Mouse (Mus musculus) left cerebral cortex, postnatal 36 days (tissue): ENCODE measurements around the gene Slc12a3. TPM values are rescaled to one million over a fixed set of nuclear protein-coding genes. Genes with fewer than 3 reads are reported as not detected.

ENCODE experiments used
- DNase-seq, 2 experiments: peaks; one replicate each; pipeline ENCODE4 v3.0.0; 2021 to 2022; ENCODE audit warnings: low spot score in 2 of 2, mixed read lengths in 1 of 2
- intact Hi-C: fragments of 180-260 bp; cut with DNase I; formaldehyde crosslinking; loops from one replicate; pipeline ENCODE4 v1.15.1; 2025
- total RNA-seq, 2 experiments: library from RNA; stranded (reverse); gene quantifications; 2 replicates each; pipeline ENCODE4 v1.2.3; 2021

Gene Slc12a3
- total RNA-seq, 2 experiments from 2014 or later, result 0.25 to 1.3 TPM

GRCm38 (mm10) chr8:94324071-94324470 lies 4.9 kb upstream of the Slc12a3 start:
- no peak for DNase-seq

DNA sequence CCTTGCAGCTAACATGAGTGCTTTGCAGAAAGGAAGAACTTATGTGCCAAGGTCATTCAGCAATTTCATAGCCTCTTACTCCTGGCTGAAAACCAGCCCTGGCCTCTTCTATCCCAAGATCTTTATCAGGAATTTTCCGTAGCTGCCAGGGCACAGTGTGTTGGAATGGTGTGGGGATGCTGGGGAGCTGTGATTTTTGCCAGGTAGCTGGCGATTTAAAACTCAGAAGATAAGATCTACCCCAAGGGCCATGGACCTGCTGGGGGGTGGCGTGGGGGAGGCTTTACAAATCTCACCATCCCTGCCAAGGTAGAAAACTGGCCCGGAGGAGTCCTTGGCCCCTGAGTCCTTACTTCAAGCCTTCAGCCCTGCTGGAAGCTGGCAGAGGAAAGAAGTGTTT lies 3.0 kb upstream of the Slc12a3 start:
- intact Hi-C loops, result no loop called here
- no peak for DNase-seq

More at GRCm38 (mm10) chr8:94324071-94324470, 4.9 kb upstream of the Slc12a3 start:
- intact Hi-C loops, result no loop called here

DNA sequence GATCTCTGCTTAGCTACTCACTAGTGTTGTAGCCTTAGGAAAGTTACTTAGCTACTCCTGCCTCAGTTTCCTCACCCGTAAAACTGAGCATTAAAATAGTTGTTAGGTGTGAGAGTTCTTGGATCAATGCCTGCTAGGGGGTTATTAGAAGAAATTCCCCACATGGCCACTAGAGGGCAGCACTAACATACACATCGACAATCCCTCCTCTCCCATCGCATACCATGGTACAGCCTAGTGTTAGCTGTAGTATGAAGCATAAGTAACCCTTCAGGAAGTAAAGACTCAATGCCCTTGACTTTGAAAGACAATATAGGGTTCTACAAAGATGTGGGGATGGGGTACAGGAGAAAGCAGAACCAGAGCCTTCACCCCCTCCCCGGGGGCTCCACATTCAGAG lies 1.7 kb downstream of the Slc12a3 start:
- DNase-seq, result no peak
- intact Hi-C loops, result loop anchor here (2.0 to 10.0 kb wide), 2 partner anchors 162 to 254 kb away; no protein-coding TSS in a partner anchor

DNA sequence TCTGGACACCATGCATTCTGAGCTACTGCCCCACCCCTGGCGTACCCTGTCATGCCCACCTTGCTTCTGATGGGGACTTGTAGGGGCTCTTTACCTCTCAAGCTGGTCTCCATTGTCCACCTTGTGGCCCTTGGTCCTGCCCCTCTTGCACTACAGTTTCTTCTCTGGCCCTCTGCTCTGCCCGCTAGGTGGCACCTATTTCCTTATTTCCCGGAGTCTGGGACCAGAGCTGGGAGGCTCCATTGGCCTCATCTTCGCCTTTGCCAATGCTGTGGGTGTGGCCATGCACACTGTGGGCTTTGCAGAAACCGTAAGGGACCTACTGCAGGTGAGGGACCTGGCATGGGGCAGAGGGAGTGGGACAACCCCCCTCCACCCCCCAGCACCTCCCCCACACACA lies 4.3 kb downstream of the Slc12a3 start:
- intact Hi-C loops, result loop anchor here (10.0 kb wide), 1 partner anchor 251 kb away; no protein-coding TSS in a partner anchor
- DNase-seq, result no peak

DNA sequence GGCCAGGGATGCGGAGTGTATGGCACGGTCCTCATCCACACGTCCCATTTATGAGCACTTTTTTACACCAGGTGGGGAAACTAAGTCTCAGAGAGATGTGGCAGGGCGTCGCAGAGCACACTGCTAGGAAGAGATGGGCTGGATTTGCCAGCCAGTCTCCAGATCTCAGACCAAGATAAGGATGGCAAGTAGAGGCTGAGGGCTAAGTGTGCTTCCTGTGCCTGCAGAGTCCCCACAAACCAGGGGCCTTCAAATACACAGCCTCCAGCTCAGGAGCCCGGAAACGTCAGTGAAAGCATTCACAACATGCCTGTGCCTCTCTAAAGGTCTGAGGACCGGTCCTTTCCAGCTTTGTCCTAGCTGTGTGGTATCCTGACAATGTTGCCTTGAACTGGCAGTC lies 8.6 kb downstream of the Slc12a3 start:
- intact Hi-C loops, result loop anchor here (10.0 kb wide), 1 partner anchor 247 kb away; no protein-coding TSS in a partner anchor
- no peak for DNase-seq

DNA sequence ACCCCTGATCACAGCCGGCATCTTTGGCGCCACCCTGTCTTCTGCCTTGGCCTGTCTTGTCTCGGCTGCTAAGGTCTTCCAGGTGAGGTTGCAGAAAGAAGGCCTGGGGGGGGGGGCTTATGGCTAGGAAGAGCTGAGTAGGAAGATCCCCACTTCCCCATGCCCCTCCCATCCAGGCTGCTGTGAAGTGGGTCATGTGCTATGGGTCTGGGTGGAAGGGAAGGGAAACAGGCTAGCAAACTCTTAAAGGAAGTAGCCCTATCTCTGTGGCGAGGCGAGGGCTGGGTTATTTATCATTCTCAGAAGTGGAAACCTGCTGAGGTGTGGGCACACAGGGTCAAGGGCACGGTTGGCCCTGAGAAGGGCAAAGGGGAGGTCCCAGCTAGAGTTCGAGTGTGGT lies 11.8 kb downstream of the Slc12a3 start:
- intact Hi-C loops, result no loop called here
- DNase-seq, result no peak

DNA sequence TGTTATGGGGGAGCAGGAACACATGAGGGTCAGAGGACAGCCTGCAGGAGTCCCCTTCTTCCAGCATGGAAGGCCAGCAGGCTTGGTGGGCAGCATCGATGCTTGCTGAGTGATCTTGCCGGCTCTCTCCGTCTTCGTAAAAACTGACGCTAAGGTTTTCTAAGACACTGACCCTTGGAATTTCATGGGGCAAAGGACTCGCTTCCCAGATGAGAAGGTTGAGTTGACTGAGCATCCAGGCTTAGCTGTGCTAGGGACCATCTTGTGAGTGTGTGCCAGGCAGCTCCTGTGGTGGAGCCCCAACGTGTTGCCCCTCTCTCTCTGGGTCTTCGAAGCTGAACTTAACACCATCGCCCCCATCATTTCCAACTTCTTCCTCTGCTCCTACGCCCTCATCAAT lies 13.7 kb downstream of the Slc12a3 start:
- DNase-seq, result no peak
- intact Hi-C loops, result loop anchor here (2.0 kb wide), 1 partner anchor 44 kb away; the partner anchor contains the start of gene Herpud1

DNA sequence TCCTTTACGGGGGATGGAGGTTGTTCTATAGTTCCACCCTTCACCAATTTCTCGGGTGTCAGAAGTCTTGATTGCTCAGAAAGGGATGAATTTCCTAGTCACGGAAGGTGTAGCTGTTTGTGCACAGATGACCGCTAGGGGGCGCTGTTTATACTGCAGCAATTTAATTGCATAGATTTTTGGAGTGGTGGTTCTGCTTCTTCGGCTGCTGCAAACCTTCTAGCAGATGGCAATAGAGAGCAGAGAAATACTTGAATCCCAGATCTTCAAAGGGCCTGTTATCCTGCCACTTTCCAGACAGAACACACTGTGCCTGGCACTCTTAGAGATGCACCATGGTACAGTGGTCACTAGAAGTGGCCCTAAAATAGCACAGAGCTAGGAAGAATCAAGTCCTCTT lies 14.3 kb downstream of the Slc12a3 start:
- DNase-seq, result peak; percentile 70 to 81
- intact Hi-C loops, result loop anchor here (2.0 kb wide), 1 partner anchor 44 kb away; the partner anchor contains the start of gene Herpud1

- intact Hi-C loops, result loop anchor here (2.0 kb wide), 1 partner anchor 43 kb away; the partner anchor contains the start of gene Herpud1
- DNase-seq, result no peak
Measured at GRCm38 (mm10) chr8:94343778-94344320, 14.8 kb downstream of the Slc12a3 start.

- DNase-seq, result no peak
- intact Hi-C loops, result no loop called here
Measured at GRCm38 (mm10) chr8:94345657-94346056, 16.7 kb downstream of the Slc12a3 start.

GRCm38 (mm10) chr8:94346264-94346663 lies 17.3 kb downstream of the Slc12a3 start:
- intact Hi-C loops, result no loop called here
- DNase-seq, result no peak

DNA sequence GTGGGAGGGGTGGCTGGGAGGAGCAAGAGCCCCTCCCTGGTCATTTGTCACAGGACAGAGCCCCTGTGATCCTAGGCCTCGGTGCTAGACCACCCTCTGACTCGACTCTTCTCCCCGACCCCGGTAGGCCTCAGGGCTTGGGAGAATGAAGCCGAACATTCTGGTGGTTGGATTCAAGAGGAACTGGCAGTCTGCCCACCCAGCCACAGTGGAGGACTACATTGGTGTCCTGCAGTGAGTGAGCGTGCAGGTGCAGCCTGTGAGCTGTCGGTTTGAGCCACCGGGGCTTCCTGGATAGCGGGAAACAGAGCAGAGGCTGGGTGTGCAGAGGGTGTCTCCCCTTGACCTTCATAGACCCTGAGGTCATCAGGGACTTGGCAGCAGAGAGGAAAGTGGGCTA lies 19.4 kb downstream of the Slc12a3 start:
- intact Hi-C loops, result no loop called here
- DNase-seq, result no peak

DNA sequence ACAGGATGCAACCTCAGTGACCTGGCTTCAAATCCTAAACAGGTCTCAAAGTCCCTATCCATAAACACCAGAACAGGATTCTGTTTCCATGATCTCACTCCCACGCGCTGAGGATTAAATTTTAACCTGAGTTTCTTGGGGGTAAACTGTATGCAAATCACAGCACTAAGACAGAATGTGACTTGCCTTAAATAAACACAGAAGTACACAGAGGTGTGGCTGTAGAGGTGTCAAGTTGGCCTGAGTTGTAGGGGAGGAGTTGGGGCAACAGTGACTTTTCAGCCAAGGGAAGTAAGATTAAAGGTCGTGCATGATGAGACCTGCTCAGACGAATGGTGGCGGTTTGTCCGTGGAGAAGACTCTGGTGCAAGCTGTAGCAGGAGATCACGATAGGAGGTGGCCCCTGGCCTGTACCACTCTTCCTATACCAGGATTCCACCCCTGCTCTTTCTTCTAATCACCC lies 25.1 kb downstream of the Slc12a3 start:
- intact Hi-C loops, result no loop called here
- no peak for DNase-seq

DNA sequence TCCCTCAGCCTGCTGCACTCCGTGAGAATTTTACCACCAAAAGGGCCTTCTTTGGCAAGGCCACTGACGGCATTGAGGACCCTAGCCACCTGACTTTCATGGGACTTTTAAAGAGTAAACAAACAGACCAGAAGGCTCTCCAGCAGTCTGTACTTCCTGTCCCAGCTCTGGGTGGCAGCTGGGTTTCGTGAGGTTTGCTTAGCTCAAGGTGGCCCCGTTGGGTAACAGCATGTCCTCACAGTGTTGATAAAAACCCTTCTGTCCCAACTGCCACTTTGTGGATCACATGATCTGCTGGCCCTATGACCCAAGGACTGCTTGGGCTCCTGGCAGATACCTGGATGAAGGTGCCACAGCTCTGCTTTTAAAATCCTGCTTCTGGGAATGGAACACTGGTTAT lies 25.6 kb downstream of the Slc12a3 start:
- intact Hi-C loops, result no loop called here
- no peak for DNase-seq

DNA sequence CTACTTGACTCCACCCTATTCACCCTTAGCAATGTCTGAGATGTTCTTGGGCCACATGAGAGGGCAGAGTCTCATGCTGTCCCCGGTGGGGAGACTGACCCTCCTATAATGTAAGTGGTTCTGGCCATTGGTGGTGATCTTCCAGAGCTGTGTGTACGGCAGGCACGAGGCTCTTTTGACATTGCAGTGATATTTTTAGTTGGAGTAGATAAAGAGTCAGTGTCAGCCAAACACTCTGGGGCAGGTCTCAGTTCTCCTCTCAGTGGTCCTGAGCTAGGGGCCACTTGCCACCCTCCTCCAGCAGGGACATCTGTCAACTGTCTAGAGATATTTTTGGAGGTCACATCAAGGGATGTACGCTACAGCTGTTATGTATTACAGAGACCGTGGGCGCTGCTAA lies 28.2 kb downstream of the Slc12a3 start:
- no peak for DNase-seq
- intact Hi-C loops, result no loop called here

DNA sequence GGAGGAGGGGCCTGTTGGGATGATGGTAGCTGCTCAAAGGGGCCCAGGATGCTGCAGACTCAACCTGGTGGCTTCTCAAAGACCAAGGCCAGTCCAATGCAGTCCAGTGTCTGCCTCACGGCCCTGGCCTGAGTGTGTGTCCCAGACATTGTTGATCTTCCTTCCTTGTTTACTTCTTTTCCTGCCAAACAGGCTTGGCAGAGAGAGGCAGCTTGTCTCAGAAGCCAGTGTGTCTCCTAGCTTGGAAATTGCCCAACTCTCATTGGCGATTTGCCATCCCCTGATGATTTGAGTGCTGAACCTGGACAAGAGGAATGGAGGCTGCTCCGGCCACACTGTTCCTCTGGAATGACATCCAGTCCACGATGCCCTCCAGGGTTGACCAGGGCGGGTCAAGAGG lies 29.5 kb downstream of the Slc12a3 start:
- DNase-seq, result peak; percentile 43 to 55

DNA sequence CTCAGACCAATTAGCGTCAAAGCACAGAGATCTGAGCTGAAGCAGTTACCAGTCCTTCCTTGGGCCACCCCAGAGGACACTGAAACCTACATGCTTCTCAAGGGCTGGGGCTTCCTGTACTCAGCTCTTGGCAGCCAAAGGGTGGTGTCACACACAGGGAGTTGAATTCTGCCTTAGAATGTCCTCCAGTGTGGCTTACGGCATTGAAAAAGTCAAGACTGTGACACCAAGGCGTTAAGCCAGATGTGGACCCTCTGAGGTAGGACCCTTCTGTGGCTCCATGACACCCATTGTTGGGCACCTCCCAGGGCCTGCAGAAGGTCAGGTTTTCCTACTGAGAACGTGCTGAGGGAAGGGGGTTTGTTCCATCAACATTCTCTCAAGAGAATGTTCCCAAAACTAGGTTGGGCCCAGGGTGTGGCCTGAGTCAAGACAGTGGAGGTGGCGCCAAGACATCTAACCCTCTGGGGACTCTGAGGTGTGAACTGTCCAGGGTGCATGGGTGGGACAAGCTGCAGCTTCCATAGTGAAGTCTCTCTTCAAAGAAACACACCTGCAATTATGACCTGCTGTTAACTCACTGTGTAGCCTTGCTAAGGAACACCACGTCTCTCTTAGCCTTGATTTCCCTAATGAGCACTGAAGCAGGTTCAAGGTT lies 32.9 kb downstream of the Slc12a3 start:
- no peak for DNase-seq
- intact Hi-C loops, result no loop called here

More for the DNA sequence above, 29.5 kb downstream of the Slc12a3 start:
- intact Hi-C loops, result no loop called here

- no peak for DNase-seq
- intact Hi-C loops, result no loop called here
Measured at GRCm38 (mm10) chr8:94362607-94363239, 33.7 kb downstream of the Slc12a3 start.

DNA sequence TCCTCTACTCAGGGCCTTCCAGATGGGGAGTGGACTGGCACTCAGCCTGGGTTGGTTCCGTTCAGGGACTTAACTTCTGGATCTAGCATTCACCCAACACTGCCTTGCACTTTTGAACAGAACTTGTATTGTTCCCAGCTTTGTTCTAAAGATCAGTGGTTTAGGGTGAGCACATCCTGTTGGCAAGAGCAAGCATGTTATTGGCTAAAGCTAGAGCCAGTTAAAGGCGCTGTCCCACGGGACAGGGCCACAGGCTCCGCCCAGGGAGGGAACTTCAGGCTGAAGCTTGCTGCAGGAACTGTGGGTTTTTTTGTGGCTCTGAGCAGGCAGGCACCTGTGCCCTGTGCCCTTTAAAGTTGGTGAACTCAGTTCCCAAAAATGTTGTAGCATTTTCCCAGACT lies 34.3 kb downstream of the Slc12a3 start:
- DNase-seq, result no peak
- intact Hi-C loops, result no loop called here

DNA sequence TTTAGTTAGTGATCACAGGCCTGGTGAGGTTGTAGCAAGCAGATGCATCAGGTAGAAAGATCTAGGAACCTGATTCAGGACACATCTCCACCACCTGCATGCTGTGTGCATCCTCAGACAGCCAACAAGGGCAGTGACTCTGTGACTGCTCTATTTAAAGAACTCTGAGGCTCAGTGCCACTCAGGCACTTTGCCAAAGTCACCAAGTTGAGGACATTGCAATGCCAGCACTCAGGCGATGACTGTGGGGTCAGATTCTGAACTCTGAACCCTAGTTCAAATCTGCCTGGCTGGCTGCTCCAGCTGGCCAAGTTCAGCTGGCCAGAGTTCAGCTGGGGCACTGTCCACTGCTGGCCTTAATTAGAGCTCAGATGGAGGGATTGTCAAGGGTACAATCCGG lies 34.9 kb downstream of the Slc12a3 start:
- intact Hi-C loops, result no loop called here
- no peak for DNase-seq
